Mouse (Mus musculus): Measurements from ENCODE around the gene Prmt8.

Gene Prmt8

GRCm38 (mm10) chr6:127740711-127741110, 28.6 kb downstream of the Prmt8 start:
- DNase-seq (ENCODE audit: low spot score in 2 of 2): no peak

- no peak for DNase-seq (ENCODE audit: low spot score in 2 of 2)
Measured at GRCm38 (mm10) chr6:127739921-127740320, 29.4 kb downstream of the Prmt8 start.

GRCm38 (mm10) chr6:127735130-127735981, 33.9 kb downstream of the Prmt8 start:
- DNase-seq (ENCODE audit: low spot score in 2 of 2): no peak

- no peak for DNase-seq (ENCODE audit: low spot score in 2 of 2)
Measured at GRCm38 (mm10) chr6:127723126-127723525, 46.1 kb downstream of the Prmt8 start.

- DNase-seq (ENCODE audit: low spot score in 2 of 2): no peak
Measured at GRCm38 (mm10) chr6:127719875-127720274, 49.4 kb downstream of the Prmt8 start.

GRCm38 (mm10) chr6:127717239-127718137, 51.8 kb downstream of the Prmt8 start:
- DNase-seq (ENCODE audit: low spot score in 2 of 2): no peak

GRCm38 (mm10) chr6:127715428-127715827, 53.8 kb downstream of the Prmt8 start:
- no peak for DNase-seq (ENCODE audit: low spot score in 2 of 2)

GRCm38 (mm10) chr6:127714906-127715305, 54.4 kb downstream of the Prmt8 start:
- no peak for DNase-seq (ENCODE audit: low spot score in 2 of 2)

- DNase-seq (ENCODE audit: low spot score in 2 of 2): no peak
Measured at GRCm38 (mm10) chr6:127708218-127708628, 61.0 kb downstream of the Prmt8 start.

GRCm38 (mm10) chr6:127701036-127701783, 68.1 kb downstream of the Prmt8 start:
- DNase-seq (ENCODE audit: low spot score in 2 of 2): no peak

- no peak for DNase-seq (ENCODE audit: low spot score in 2 of 2)
Measured at GRCm38 (mm10) chr6:127693681-127694080, 75.6 kb downstream of the Prmt8 start.

- no peak for DNase-seq (ENCODE audit: low spot score in 2 of 2)
Measured at GRCm38 (mm10) chr6:127692298-127692697, 77.0 kb downstream of the Prmt8 start.

GRCm38 (mm10) chr6:127687181-127687860, 82.0 kb downstream of the Prmt8 start:
- DNase-seq (ENCODE audit: low spot score in 2 of 2): no peak

GRCm38 (mm10) chr6:127684981-127685380, 84.3 kb downstream of the Prmt8 start:
- DNase-seq (ENCODE audit: low spot score in 2 of 2): no peak

GRCm38 (mm10) chr6:127683561-127683960, 85.7 kb downstream of the Prmt8 start:
- no peak for DNase-seq (ENCODE audit: low spot score in 2 of 2)

GRCm38 (mm10) chr6:127680784-127681183, 88.5 kb downstream of the Prmt8 start:
- no peak for DNase-seq (ENCODE audit: low spot score in 2 of 2)

GRCm38 (mm10) chr6:127678998-127679397, 90.3 kb downstream of the Prmt8 start:
- DNase-seq (ENCODE audit: low spot score in 2 of 2): no peak

- no peak for DNase-seq (ENCODE audit: low spot score in 2 of 2)
Measured at GRCm38 (mm10) chr6:127678320-127678719, 91.0 kb downstream of the Prmt8 start.

GRCm38 (mm10) chr6:127676866-127677265, 92.4 kb downstream of the Prmt8 start:
- DNase-seq (ENCODE audit: low spot score in 2 of 2): no peak

- DNase-seq (ENCODE audit: low spot score in 2 of 2): no peak
Measured at GRCm38 (mm10) chr6:127672071-127672470, 97.2 kb downstream of the Prmt8 start.

- DNase-seq (ENCODE audit: low spot score in 2 of 2): no peak
Measured at GRCm38 (mm10) chr6:127670031-127670430, 99.2 kb downstream of the Prmt8 start.
